Mouse (Mus musculus): ENCODE results near the gene Kctd4. TPM values are rescaled to one million over a fixed set of nuclear protein-coding genes. Genes with fewer than 3 reads are reported as not detected.

The Kctd4 gene
- polyA plus RNA-seq, 1 experiment from 2014 or later: 0.21 TPM

DNA sequence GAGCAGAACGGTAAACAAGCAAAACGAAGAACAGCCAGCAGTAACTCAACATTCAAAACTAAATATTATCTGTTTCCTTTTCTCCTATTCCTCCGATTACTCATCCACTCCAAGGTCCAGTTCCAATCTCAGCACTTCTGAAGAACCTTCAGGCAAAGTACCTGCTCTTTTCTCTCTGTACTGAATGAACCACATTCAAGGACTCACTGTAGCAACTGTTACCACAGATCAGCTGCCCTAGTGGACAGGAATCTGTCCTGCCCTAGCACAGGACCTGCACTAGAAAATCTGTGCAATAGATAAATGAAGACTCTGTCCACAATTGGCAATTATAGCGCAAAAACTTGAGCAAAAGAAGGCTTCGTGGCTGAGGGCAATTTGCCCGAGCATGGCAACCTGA, 36.1 kb downstream of the Kctd4 start:
- no peak overlapping the region for H3K4me3 ChIP-seq (replicated peaks)
- DNase-seq (no peak), ATAC-seq (ENCODE audit: low read depth) (no peak)
- 86% methylated on average over 6 of the region's 6 CpGs for WGBS (ENCODE audit: insufficient replicate concordance)
- H3K27me3 ChIP-seq: no peaks in the 10 kb centered on the region
- H3K27ac ChIP-seq: no peak overlapping the region
- no peaks in the 10 kb centered on the region for H3K9me3 ChIP-seq (replicated peaks)
- no peak overlapping the region for H3K4me2 ChIP-seq
- 0 out of 2 replicates have a peak, but pooled peaks cover 3% of the 10 kb centered on the region for H3K4me1 ChIP-seq (replicated peaks)
- no peak overlapping the region for H3K9ac ChIP-seq
- peaks cover 16% of the 10 kb centered on the region for H3K36me3 ChIP-seq

- no peak overlapping the region for H3K4me3 ChIP-seq (replicated peaks)
- peaks cover 19% of the 10 kb centered on the region for H3K36me3 ChIP-seq
- 86% methylated on average over 4 of the region's 4 CpGs for WGBS (ENCODE audit: insufficient replicate concordance)
- H3K4me1 ChIP-seq (replicated peaks): 0 out of 2 replicates have a peak, but pooled peaks cover 3% of the 10 kb centered on the region
- no peak overlapping the region for H3K9ac ChIP-seq
- H3K4me2 ChIP-seq: no peak overlapping the region
- no peaks in the 10 kb centered on the region for H3K27me3 ChIP-seq
- H3K27ac ChIP-seq: no peak overlapping the region
- no peaks in the 10 kb centered on the region for H3K9me3 ChIP-seq (replicated peaks)
- ATAC-seq (ENCODE audit: low read depth) (no peak), DNase-seq (no peak)
Observed at GRCm38 (mm10) chr14:75992371-75992770, 37.6 kb downstream of the Kctd4 start.

GRCm38 (mm10) chr14:75998082-75998481, 43.3 kb downstream of the Kctd4 start:
- no peak overlapping the region for H3K4me3 ChIP-seq (replicated peaks)
- no peak overlapping the region for H3K27ac ChIP-seq

GRCm38 (mm10) chr14:76001781-76002180, 47.0 kb downstream of the Kctd4 start:
- no peak overlapping the region for H3K4me2 ChIP-seq
- H3K27me3 ChIP-seq: no peaks in the 10 kb centered on the region
- no peaks in the 10 kb centered on the region for H3K9me3 ChIP-seq (replicated peaks)
- ATAC-seq (ENCODE audit: low read depth): no peak
- no peak overlapping the region for H3K9ac ChIP-seq
- H3K27ac ChIP-seq: no peak overlapping the region
- peaks cover 9% of the 10 kb centered on the region for H3K36me3 ChIP-seq
- no peak overlapping the region for H3K4me3 ChIP-seq (replicated peaks)
- 42% methylated on average over 4 of the region's 4 CpGs for WGBS (ENCODE audit: insufficient replicate concordance)
- DNase-seq: no peak
- no peaks in the 10 kb centered on the region for H3K4me1 ChIP-seq (replicated peaks)

More at GRCm38 (mm10) chr14:75998082-75998481, 43.3 kb downstream of the Kctd4 start:
- H3K27me3 ChIP-seq: no peaks in the 10 kb centered on the region
- ATAC-seq (ENCODE audit: low read depth) (no peak), DNase-seq (no peak)
- H3K4me2 ChIP-seq: no peak overlapping the region
- H3K4me1 ChIP-seq (replicated peaks): no peaks in the 10 kb centered on the region
- no peak overlapping the region for H3K9ac ChIP-seq
- 54% methylated on average over 1 of the region's 1 CpGs for WGBS (ENCODE audit: insufficient replicate concordance)
- peaks cover 14% of the 10 kb centered on the region; the same call in 1 of the 2 replicates for H3K36me3 ChIP-seq
- no peaks in the 10 kb centered on the region for H3K9me3 ChIP-seq (replicated peaks)

DNA sequence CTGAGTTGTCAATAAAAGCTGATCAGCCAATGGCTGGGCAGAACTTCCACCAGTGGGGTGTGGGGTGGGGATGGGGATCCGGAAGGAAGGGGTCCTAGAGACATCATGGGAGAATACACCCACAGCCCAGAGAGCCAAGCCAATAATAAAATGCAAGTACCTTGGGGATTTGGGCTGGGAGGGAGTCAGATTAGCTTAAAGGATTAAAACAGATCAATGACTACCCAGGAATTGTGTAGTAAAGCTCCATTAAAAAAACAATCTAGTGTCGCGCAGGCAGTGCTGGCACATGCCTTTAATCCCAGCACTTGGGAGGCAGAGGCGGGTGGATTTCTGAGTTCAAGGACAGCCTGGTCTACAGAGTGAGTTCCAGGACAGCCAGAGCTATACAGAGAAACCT, 50.2 kb downstream of the Kctd4 start:
- no peak overlapping the region for H3K4me2 ChIP-seq
- no peak for ATAC-seq (ENCODE audit: low read depth)
- 88% methylated on average over 4 of the region's 4 CpGs for WGBS (ENCODE audit: insufficient replicate concordance)

GRCm38 (mm10) chr14:76008174-76008573, 53.4 kb downstream of the Kctd4 start:
- no peaks in the 10 kb centered on the region for H3K27me3 ChIP-seq
- H3K36me3 ChIP-seq: peaks cover 14% of the 10 kb centered on the region
- no peaks in the 10 kb centered on the region for H3K9me3 ChIP-seq (replicated peaks)
- no peak overlapping the region for H3K9ac ChIP-seq
- no peak overlapping the region for H3K4me3 ChIP-seq (replicated peaks)
- 73% methylated on average over 1 of the region's 1 CpGs for WGBS (ENCODE audit: insufficient replicate concordance)
- no peak overlapping the region for H3K27ac ChIP-seq
- no peak overlapping the region for H3K4me2 ChIP-seq
- DNase-seq (no peak), ATAC-seq (ENCODE audit: low read depth) (no peak)
- H3K4me1 ChIP-seq (replicated peaks): peaks cover 24% of the 10 kb centered on the region

More for the DNA sequence above, 50.2 kb downstream of the Kctd4 start:
- Histone ChIP-seq H3K4me1 (replicated peaks) (peaks cover 16% of the 10 kb centered on the region), H3K27ac (no peak overlapping the region), H3K4me3 (replicated peaks) (no peak overlapping the region), H3K27me3 (no peaks in the 10 kb centered on the region), H3K36me3 (peaks cover 14% of the 10 kb centered on the region), H3K9me3 (replicated peaks) (no peaks in the 10 kb centered on the region), H3K9ac (no peak overlapping the region)
- no peak for DNase-seq

GRCm38 (mm10) chr14:76009185-76009584, 54.4 kb downstream of the Kctd4 start:
- H3K4me3 ChIP-seq (replicated peaks): peak overlapping the region; percentile 85
- WGBS (ENCODE audit: insufficient replicate concordance): 71% methylated on average over 5 of the region's 5 CpGs

GRCm38 (mm10) chr14:76010102-76011061, 55.6 kb downstream of the Kctd4 start, which contains the start of gene Gtf2f2:
Gtf2f2 (minus strand) TSS chr14:76010865.
- H3K36me3 ChIP-seq: peaks cover 10% of the 10 kb centered on the region
- peak within 1 kb of the TSS; percentile 76 for H3K27ac ChIP-seq
- under 1% methylated on average over 67 of the region's 67 CpGs for WGBS (ENCODE audit: insufficient replicate concordance)
- H3K4me2 ChIP-seq: peak within 1 kb of the TSS; percentile 84
- DNase-seq: peak; percentile 88
- peak within 1 kb of the TSS; percentile 86 for H3K9ac ChIP-seq
- H3K4me1 ChIP-seq (replicated peaks): peaks cover 24% of the 10 kb centered on the region
- H3K9me3 ChIP-seq (replicated peaks): no peaks in the 10 kb centered on the region
- peak; percentile 90 for ATAC-seq (ENCODE audit: low read depth)
- H3K27me3 ChIP-seq: no peaks in the 10 kb centered on the region
- peak within 1 kb of the TSS; percentile 85 for H3K4me3 ChIP-seq (replicated peaks)

More at GRCm38 (mm10) chr14:76009185-76009584, 54.4 kb downstream of the Kctd4 start:
- H3K27ac ChIP-seq: no peak overlapping the region
- ATAC-seq (ENCODE audit: low read depth) (no peak), DNase-seq (peak; percentile 7)
- H3K4me2 ChIP-seq: peak overlapping the region; percentile 84
- peaks cover 14% of the 10 kb centered on the region for H3K36me3 ChIP-seq
- no peaks in the 10 kb centered on the region for H3K27me3 ChIP-seq
- H3K9ac ChIP-seq: peak overlapping the region; percentile 86
- H3K9me3 ChIP-seq (replicated peaks): no peaks in the 10 kb centered on the region
- peaks cover 24% of the 10 kb centered on the region for H3K4me1 ChIP-seq (replicated peaks)

DNA sequence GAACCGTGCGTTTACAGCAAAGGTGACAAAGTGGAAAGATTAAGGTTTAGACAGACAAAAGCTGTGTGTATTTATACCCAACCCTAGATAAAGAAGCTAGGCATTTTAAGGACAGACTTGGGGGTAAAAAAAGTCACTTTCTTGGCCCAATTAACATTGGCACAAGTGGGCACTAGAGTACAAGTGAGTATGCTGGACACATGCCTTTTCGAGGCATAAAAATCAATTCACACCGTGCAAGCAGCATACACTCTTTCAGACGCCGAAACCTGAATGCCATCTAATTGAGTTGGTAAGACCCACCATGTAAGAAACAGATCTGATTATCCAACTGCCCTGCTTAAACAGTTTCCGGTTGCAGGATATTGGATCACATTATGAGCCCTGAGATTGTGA, 56.3 kb downstream of the Kctd4 start:
- ATAC-seq (ENCODE audit: low read depth): no peak; the same call in 1 of the 2 replicates
- WGBS (ENCODE audit: insufficient replicate concordance): 26% methylated on average over 7 of the region's 7 CpGs

GRCm38 (mm10) chr14:76014331-76014730, 59.5 kb downstream of the Kctd4 start:
- no peak for ATAC-seq (ENCODE audit: low read depth)
- Histone ChIP-seq H3K36me3 (no peaks in the 10 kb centered on the region), H3K4me1 (replicated peaks) (peaks cover 13% of the 10 kb centered on the region), H3K9me3 (replicated peaks) (no peaks in the 10 kb centered on the region), H3K27me3 (no peaks in the 10 kb centered on the region), H3K27ac (no peak overlapping the region), H3K4me2 (no peak overlapping the region), H3K4me3 (replicated peaks) (no peak overlapping the region), H3K9ac (no peak overlapping the region)
- DNase-seq: no peak
- 40% methylated on average over 2 of the region's 2 CpGs for WGBS (ENCODE audit: insufficient replicate concordance)

More for the DNA sequence above, 56.3 kb downstream of the Kctd4 start:
- no peak for DNase-seq
- H3K4me2 ChIP-seq: peak overlapping the region; percentile 84
- H3K9ac ChIP-seq: no peak overlapping the region
- H3K36me3 ChIP-seq: peaks cover 10% of the 10 kb centered on the region
- H3K27ac ChIP-seq: no peak overlapping the region
- no peaks in the 10 kb centered on the region for H3K9me3 ChIP-seq (replicated peaks)
- peaks cover 24% of the 10 kb centered on the region for H3K4me1 ChIP-seq (replicated peaks)
- H3K4me3 ChIP-seq (replicated peaks): peak overlapping the region; percentile 85
- H3K27me3 ChIP-seq: no peaks in the 10 kb centered on the region
